Mouse (Mus musculus): ENCODE data around the gene Ccdc12.

Ccdc12 gene

GRCm38 (mm10) chr9:110742295-110742950, 86.1 kb downstream of the Ccdc12 start:
- in situ Hi-C loops (cut with MboI) = no loop called here

DNA sequence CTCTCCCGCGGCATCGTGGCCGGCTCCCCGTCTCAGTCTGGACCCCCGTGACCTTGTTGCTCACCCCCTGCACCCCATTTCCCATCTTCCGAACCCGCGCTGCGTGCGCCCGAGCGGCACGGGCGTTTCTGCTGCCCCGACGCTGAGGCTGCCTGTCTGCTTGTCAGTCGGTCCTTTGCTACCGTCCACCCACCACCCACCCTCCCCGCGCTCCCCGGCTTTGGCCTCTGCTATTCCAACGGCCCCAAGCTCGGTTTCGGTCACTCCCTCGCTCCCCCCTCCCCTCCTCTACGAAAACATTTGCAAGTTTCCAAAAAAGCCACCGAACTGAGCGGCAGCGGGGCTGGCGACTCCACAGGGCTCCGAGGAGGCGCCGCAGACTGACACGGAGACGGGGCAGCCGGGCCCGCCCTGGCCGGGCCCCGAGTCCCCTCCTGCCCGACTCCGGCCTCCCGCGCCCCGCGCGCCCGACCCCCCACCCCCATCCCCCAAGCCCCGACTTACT, 86.7 kb downstream of the Ccdc12 start:
- in situ Hi-C loops (cut with MboI) = no loop called here

DNA sequence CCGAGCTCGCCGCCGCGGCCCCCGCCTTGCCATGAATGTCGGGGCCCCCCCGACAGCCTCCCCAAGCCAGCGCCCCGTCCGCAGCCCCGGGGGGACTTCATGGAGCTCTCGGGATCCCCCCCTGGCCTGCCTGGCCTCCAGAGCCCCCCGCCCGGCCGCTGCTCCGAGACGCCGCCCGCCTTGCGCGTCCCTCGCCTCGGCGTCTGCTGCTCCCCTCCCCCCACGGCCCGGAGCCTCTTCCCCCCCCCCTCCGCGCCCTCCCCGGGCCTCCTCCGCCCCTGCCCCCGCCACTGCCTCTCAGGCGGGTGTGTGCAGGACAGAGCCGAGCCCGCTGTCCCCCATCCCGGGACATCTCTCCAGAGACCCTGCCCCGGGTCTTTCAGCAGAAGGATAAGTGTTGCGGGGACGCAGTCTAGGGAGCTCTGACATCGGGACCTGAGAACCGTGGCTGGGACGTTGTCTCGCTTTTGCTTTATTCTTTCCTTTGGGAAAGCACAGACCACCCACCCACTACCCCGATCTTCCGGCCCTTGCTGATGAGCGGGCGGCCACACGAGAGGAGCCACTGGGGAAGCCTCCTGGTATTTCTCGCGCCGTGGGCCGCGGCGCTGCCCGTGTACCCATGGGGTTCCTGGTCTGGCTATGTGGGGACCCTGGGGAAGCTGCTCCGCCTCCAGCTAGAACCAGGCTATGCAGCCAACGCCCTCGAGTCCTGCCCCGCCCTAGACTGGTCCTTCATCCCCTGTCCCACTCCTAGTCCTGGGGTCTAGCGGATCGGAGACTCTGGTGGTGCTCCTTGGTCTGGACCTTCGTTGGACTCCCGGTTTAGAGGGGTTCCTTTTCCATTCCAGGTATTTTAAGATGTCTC, 87.4 kb downstream of the Ccdc12 start:
- in situ Hi-C loops (cut with MboI) = no loop called here

DNA sequence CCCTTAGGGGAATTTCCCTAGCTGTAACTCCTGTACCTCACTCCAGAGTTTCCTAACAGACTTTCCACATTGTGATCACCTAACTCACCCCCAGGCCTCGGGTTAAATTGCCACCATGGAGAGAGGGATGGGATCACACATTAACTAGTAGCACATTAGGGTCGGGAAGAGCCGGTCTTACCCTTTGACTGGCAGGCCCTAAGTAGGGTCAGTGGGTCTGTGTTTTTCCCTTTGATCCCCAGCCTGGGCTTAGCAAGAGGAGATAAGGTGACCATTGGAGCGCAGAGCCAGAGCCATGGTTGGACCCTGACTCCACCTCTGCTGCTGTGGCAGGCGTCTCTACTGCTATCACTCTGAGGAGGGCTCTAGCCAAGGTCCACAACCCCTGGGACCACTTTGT, 89.4 kb downstream of the Ccdc12 start:
- in situ Hi-C loops (cut with MboI) = no loop called here

DNA sequence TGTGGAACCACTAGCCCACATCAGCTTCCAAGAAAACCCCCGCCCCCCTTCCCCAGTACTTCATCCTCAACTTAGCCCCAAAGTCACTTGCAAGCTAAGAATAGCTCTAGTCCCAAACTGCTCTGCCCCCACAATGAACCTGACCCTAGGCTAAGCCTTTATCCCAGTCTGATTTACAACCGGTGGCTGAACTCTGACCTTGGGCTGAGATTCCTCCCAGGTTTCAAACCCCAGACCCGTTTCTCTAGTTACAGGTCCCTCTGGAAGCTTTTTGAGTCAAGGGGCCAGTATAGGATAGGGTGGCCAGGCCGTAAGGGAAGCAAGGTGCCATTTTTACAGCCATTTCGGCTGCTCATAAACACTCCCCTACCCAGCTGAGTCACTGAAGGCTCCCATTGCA, 89.9 kb downstream of the Ccdc12 start:
- in situ Hi-C loops (cut with MboI) = no loop called here

GRCm38 (mm10) chr9:110746961-110747360, 90.7 kb downstream of the Ccdc12 start, which contains the start of gene Pth1r:
Gene Pth1r (minus strand): TSS chr9:110747145.
- in situ Hi-C loops (cut with MboI) = no loop called here

- in situ Hi-C loops (cut with MboI) = no loop called here
Observed at GRCm38 (mm10) chr9:110748451-110748850, 92.1 kb downstream of the Ccdc12 start.

DNA sequence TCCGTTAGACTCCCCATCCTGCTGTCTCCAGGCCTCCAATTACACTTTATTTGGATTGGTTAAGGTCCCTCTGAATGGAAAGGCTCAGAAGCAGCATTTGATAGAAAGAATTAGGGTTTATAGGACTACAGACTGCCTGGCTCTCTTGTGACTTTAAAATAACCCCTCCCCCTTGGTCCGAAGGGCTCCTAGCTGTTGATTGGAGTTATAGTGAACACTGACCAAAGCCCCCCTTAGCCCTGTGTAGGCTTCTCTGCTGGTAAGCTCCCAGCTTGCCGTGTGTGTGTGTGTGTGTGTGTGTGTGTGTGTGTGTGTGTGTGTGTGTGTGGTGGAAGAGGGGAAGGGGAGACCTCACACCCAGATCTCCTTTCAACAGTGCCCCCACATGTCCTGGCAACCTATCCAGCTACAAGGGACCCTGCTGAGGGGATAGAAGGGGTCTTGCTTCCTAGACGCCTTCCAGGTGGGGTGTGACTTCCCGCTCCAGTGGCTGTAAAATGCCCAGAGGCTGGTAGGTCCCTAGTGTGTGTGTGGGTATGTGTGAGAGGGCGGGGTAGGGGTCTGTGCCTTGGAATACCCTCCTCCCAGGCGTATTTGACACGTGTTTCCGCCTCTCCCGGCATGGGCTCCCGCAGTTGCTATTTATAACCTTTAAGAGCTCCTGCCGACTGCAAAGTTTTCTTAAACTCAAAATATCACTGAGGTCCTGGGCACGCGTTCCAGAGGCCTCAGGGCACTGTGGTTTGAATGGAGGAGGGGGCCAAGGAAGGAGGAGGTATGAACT, 94.3 kb downstream of the Ccdc12 start:
- in situ Hi-C loops (cut with MboI) = no loop called here

- in situ Hi-C loops (cut with MboI) = no loop called here
Observed at GRCm38 (mm10) chr9:110751412-110751811, 95.1 kb downstream of the Ccdc12 start.

GRCm38 (mm10) chr9:110752917-110753435, 96.7 kb downstream of the Ccdc12 start:
- in situ Hi-C loops (cut with MboI) = no loop called here

DNA sequence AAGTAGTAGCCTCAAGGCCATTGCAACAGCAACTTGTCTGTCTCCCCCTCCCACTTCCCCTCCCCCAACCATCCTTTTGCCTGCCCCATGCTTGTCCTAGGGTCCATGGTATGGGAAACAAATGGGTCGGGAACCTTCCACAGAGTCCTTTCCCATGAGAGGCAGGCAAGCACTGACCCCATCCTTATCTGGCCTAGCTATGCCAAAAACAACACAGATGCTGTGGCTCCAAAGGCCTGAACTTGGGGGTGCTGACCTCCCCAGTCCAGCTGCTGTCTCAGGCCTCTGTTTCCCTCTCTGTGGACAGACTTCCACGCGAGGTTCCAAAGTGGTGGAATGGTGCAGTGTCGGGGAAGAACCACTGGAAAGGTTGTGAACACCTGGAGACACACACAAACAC, 97.5 kb downstream of the Ccdc12 start:
- in situ Hi-C loops (cut with MboI) = no loop called here

DNA sequence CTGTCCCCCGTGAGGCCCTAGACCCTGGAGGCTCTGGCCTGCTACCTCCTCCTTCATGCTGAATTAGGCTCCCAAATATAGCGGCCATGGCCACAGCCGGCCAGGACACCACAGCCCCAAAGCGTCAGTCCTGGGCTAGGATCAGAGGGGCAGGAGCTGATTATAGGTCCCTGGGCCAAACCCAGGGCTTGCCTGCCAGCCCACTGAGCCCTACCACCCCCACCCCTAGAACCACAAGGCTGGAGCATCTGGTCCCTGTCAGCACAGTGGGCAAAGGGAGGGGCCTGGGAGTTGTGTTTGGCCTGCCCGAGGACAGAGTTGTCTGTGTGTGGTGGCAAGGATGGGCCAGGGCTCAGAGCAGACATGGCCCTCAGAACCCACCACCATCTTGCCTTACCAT, 101.5 kb downstream of the Ccdc12 start:
- in situ Hi-C loops (cut with MboI) = no loop called here

DNA sequence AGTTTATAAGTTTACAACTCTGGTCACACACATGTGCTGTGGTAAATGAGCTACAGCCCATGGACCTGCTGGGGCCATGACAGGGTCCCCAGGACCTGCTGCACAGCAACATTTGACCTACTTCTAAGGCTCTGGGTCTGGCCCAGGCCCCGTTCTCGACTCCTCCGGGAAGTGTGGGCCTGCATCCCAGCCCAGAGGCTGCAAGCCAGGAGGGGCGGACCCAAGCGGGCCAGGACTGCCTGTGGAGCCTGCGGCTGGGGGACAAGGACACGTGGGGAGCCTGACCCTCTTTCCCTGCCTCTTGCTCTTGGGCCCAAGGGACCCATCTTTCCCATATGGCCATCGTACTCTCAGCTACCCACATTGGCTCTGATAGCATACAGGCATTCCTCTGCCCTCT, 102.3 kb downstream of the Ccdc12 start:
- in situ Hi-C loops (cut with MboI) = no loop called here

DNA sequence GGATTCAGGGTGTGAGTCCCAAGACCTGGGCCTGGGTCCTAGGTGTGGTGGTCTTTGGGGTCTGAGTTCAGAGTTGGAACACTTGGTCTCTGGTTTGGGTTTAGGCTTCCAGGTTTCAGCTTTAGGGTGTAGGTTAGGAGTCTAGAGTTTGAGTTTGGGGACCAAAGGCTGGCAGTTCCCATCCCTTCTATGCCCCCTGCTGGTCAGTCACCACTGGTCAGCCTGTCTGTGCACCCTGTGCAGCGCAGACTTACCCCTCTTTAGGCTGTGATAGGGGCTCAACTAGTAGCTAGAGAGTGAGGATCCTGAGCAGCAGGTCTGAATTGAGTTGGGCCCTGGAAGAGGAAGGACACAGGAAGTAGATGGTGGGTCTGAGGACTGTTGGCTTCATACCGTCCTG, 103.0 kb downstream of the Ccdc12 start:
- in situ Hi-C loops (cut with MboI) = no loop called here

GRCm38 (mm10) chr9:110760886-110761285, 104.6 kb downstream of the Ccdc12 start:
- in situ Hi-C loops (cut with MboI) = no loop called here
